Mouse (Mus musculus) inflammation-experienced regulatory T-cells, adult 6 months (primary cell): ENCODE data around the gene Dhrs4. TPM values are rescaled to one million over a fixed set of nuclear protein-coding genes. Genes with fewer than 3 reads are reported as not detected.

Experiments
- ATAC-seq: one replicate; pipeline ENCODE4 v1.8.0; 2017
- polyA plus RNA-seq, 3 experiments: library from polyadenylated mRNA; unstranded; fragments of 100-300 nt; shearing (Covaris generic); gene quantifications; one replicate each; pipeline ENCODE4 v1.2.1; 2017

Gene Dhrs4
- 10 to 100 TPM; 37.3 to 38.7 (median 37.4) TPM for polyA plus RNA-seq

DNA sequence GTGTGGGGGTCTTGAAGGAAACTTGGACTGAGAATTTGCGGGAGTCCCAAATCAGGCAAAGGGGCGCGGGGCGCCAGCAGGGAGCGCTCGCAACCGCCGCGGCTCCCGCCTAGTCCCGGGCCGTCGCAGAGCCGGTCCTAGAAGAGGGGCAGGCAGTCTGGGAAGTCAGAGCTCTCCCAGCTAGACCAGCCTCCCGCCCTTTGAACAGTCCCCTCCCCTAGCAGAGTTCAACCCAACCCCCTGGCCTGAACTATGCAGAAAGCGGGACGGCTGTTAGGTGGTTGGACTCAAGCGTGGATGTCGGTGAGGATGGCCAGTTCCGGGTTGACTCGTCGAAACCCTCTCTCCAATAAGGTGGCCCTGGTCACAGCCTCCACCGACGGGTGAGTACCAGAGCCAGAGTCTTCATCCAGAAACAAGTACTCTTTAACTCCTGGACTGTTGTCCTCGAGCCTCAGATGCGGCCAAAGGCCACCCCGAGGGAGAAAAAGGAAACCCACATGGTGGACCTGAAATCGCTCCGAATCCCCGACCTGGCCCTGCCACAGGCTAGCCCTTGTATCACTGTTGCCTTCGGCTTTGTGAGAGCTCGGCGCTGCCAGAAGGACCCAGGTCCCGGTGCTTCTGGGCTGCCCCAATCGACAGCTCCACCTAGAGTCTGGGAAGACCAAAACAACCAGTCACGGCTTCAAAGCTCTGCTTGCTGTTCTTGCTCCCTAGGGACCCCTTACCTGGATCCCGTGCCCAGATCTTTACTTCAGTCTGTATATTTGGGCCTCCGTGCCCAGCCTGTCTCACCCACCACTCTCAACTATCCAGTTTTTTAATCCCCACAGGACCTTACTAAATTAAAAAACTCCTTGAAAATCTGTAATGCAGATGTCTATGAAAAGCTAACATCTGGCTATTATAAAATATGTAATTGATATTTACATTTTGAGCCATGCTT is at the start of gene Dhrs4:
Dhrs4 (plus strand) TSS at position 108 of the 949 bp plus-strand sequence.
- peak; percentile 86 for ATAC-seq

- no peak for ATAC-seq
Measured at GRCm38 (mm10) chr14:55430255-55430654, 48.3 kb upstream of the Dhrs4 start.

GRCm38 (mm10) chr14:55433052-55433451 is 45.5 kb upstream of the Dhrs4 start:
- no peak for ATAC-seq

GRCm38 (mm10) chr14:55434825-55435224 is 43.7 kb upstream of the Dhrs4 start:
- no peak for ATAC-seq

- ATAC-seq, result no peak
Measured at GRCm38 (mm10) chr14:55437118-55437517, 41.4 kb upstream of the Dhrs4 start.

- no peak for ATAC-seq
Measured at GRCm38 (mm10) chr14:55438193-55438784, 40.3 kb upstream of the Dhrs4 start.

DNA sequence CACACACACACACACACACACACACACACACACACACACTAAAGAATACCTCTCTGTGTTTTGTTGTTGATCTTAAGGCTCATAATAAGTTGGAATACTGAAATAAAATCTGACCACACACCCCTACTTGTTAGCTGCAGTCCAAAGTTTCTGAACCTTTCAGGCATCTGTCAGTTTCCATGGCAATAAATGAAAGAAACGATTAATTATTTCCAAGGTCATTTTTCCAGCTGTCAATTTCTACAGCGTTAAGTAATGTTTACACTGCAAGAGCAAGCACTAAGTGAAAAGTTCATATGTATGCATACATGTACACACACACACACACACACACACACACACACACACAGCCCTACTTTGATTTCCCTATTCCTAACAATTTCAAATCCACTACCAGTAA is 20.9 kb upstream of the Dhrs4 start:
- ATAC-seq, result no peak

- ATAC-seq, result peak; percentile 52
Measured at GRCm38 (mm10) chr14:55458273-55458672, 20.3 kb upstream of the Dhrs4 start.

DNA sequence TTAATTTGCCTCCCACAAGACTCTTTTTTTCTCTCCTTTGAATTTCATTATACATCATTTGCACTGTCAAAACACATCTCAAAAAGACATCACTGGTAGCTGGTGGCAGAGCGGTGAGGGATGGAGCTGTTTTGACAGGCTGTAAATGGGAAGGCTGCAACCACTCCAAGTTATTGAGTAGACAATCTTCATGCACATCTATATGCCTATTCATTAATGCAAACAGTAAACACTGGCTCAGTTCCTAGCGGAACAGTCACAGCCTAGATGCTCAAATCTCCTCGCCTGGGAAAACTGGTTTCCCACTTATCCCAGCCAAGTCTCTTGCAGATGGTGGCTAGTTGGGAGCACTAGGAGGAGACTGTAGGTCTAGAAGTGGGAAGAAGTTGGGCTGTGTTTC is 19.8 kb upstream of the Dhrs4 start:
- no peak for ATAC-seq

- ATAC-seq, result no peak
Measured at GRCm38 (mm10) chr14:55459796-55460195, 18.8 kb upstream of the Dhrs4 start.

- ATAC-seq, result no peak
Measured at GRCm38 (mm10) chr14:55460297-55460696, 18.3 kb upstream of the Dhrs4 start.

- no peak for ATAC-seq
Measured at GRCm38 (mm10) chr14:55461757-55462156, 16.8 kb upstream of the Dhrs4 start.

DNA sequence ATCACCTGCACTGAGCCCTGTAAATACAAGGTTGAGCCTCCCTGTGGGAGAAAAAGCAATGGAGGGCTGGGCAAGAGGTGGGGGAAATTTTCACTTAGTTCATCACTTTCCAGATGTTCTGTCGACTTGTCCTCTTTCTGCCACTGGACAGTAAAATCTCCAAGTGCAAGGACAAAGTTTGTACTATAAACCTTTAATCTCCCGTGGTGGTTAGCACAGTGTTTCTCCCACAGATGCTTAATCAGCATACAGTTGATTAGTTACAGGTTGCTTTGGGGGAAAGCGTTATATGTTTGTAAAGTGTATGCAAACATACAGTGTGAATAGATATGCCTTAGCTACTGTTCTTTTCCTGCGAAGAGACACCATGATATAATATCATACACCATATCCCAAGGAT is 12.1 kb upstream of the Dhrs4 start:
- ATAC-seq, result no peak

DNA sequence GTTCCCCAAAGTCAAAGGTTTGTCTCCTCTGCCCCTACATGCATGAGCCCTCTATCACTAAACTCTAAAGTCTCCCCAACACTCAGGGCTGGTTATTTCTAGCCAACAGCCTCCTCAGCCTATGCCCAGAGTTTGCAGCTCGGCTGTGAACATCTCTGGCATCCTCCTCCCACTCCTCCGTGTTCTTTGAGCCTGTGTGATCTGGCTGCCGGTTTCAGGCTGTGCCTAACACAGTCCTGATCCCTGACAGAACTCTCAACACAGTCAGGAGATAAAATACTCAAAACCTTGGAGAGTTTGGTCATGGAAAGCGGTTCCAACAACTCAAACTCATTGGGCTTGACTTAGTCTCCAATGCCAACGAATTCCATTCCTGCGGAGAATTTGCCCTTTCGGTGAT is 11.4 kb upstream of the Dhrs4 start:
- no peak for ATAC-seq

- no peak for ATAC-seq
Measured at GRCm38 (mm10) chr14:55468301-55468741, 10.2 kb upstream of the Dhrs4 start.

DNA sequence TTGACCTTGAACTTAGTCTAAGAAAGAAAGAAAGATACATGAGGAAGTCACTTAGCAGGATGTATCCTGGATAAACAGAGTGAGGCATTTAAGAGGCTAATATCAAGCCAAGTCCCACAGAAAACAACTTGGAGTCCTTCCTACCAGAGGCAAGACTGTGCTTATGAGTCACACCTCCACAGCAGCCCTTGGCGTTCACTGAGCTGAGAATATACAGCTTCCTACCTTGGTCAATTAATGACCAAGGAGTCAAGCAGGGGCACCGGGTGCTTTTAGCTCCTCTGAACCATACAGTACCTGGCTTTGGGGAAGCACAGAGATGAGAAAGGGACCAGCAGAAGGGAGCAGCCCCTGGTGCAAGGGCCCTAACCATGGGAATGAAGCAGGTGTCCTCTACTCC is 9.5 kb upstream of the Dhrs4 start:
- ATAC-seq, result no peak

DNA sequence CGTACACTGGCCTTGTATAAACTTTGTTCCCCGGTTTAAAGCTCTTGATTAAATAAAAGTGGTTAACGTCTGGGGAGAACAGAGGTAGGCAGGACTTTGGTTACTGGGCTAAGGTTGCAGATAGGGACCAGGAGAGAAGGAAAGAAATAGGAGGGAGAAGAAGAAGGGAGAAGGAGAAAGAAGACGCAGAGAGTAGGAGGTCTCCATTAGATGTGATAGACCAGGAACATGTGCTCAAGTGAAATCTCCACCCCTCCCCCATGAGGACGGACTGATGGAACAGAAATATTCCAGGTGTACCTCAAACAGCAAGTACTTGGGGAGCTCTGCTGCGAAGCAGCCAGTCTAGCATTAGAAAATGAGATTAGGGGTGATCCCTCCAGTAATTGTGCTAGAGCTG is 8.7 kb upstream of the Dhrs4 start:
- no peak for ATAC-seq

DNA sequence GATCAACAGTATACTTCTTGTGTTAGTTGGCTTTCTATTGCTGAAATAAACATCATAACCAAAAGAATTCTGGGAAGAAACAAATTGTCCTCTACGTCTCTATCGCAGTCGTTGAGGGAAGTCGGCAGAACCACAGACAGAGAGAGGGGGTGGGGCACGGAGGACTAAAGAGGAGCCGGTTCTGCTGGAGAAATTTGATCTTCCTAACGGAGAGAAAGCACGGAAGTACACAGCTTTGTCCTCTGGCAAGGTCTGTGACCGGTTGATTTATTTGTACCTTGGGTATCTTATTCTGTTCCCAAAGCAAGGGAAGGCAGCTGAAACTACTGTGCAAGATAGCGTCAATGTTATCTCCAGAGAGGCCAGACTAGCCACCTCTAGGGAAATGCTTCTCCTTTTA is 7.8 kb upstream of the Dhrs4 start:
- ATAC-seq, result no peak

DNA sequence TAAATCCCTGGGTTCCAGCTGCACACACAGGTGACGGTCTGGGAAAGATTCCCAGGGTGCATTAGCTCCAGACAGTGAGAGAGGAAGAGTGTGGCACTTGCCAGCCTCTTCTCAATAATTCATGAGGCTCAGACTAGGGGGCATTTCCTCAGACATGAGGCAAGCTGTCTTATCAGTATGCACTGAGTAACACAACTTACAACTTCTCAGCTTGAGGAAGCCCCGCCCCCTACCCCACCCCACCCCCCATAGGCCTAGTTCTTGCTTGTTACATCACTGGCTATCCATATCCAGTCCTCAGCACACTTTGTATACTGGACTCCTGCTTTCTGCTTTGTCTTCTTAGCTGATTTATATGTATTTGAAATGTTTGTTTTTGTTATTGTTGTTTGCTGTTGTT is 2.9 kb upstream of the Dhrs4 start:
- ATAC-seq, result no peak

- ATAC-seq, result no peak
Measured at GRCm38 (mm10) chr14:55477421-55477820, 1.1 kb upstream of the Dhrs4 start.

DNA sequence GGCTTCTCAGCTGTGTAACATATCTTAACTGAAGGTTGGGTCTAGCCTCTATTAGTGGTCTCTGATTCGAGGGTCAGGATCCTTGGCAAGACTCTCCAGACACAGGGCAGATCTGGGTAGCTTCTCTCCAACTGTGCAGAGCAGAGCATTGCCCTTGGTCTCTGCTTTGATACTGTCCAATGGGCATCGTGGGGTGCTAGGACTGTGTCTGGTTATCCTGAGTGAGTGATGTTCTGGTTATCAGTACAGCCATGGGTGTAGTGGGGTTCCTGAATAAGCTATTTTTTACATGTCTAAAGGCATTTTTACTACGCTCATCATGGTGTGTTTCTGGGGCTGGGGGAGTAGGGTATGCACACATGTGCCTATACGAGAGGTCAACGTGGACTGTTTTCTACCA is 729 bp upstream of the Dhrs4 start:
- no peak for ATAC-seq

GRCm38 (mm10) chr14:55479629-55480028 is 1.1 kb downstream of the Dhrs4 start:
- ATAC-seq, result no peak

DNA sequence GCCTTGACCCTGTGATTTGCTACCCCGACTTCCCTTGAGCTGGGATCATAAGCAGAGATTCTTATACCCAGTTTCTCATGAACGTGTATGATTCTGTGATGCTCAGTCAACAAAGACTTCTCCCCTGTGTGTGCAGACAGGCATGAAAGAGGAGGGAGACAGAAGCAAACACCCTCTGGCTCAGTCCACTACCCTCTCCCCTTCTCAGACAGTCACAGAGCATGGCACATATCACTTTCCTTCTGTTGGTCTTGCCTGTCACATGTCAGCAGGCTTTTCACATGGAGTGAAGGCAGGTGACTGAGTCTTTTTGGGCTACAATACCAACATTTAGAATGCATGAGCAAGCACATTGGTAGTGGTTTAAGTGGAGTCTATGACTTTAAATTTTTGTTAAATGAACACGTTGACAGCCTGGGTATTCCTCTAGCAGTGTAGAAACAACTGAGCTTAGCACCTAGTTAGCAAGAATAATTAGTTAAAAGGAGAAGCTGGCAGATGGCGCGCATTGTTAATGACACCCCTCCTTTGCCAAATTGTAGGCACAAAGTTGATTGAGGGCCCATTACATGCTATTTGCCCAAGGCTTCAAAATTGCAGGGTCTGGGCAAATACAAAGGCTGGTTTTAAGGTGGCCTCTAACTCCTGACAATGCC is 6.0 kb downstream of the Dhrs4 start:
- ATAC-seq, result no peak

- ATAC-seq, result no peak
Measured at GRCm38 (mm10) chr14:55486836-55487235, 8.3 kb downstream of the Dhrs4 start.
